Mouse (Mus musculus): ENCODE data around the gene Morn1.

DNA sequence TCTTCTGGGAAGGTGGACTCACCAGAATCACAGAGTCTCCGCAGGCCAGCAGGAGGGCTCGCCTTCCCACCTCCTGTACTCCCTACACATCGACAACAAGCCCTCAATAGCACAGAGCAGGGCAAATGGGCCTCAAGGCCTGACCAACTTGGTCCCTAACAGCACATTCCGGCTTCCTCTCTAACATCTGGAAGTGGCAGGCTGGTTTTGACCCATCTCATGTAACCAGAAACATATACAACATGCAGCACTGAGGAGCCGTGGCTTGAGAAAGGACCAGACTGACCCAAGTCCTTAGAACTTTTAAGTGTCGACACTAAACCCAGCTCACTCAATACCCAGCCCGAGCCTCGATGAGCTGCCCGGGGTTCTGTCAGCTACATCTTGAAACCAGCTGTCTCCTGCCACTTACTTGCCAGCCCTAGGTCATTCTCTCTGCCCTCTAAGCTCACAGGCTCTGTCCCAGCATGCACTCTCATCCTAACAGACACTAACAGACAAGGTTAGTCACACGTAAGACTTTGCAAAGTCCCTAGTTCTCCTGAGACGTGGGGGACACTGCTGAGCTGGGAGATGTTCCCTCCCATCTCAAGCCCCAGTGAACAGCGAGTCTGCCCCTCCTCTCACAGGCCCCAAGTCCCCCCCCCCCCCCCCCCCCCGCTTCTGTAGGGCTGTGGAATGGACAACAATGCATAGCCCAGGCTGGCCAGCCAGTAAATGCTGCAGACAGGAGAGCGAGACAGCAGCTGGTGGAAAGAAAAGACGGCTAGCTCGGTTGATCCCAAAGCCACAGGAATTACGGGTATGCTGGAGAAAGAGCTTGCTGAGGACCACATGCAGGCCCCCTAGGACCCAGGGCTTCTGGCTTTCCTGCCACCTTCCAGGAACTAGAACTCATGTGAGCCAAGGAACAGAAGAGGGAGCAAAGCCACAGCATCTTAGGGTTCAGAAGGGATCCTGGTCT, 87.7 kb downstream of the Morn1 start:
- no peak for TF ChIP-seq RAD21 (IDR thresholded peaks at IDR 0.05; ENCODE audit: low read depth, low read length)
- TF ChIP-seq CHD1 (IDR thresholded peaks at IDR 0.05; ENCODE audit: low read depth, low read length), result no peak
- TF ChIP-seq ELF1 (IDR thresholded peaks at IDR 0.05; ENCODE audit: low read depth, low read length), result no peak
- no peak for TF ChIP-seq POLR2A (IDR thresholded peaks at IDR 0.05; ENCODE audit: low read depth, low read length)

Measured in CH12.LX (cell line).